Mouse (Mus musculus) spleen, postnatal 0 days (tissue): ENCODE data around the gene Atic. TPM values are rescaled to one million over a fixed set of nuclear protein-coding genes. Genes with fewer than 3 reads are reported as not detected.

Experiments used
- polyA plus RNA-seq: library from polyadenylated mRNA; unstranded; fragments of >200 nt; fragmentation: Nextera tagmentation; extraction: Ambion mirVana; gene quantifications from 2 replicates; pipeline ENCODE4 v1.2.1, GENCODE M21; 2015

Gene Atic
- 45.3 and 46.9 TPM in 2 replicates for polyA plus RNA-seq

GRCm38 (mm10) chr1:71556688-71557612, at the start of gene Atic:
Gene Atic (plus strand): TSS chr1:71557150.

Other genes with a start within 250 kb of the Atic start
- gene Abca12, start 142.2 kb upstream of the Atic start, polyA plus RNA-seq: not detected in 2 replicates
- gene Fn1, start 96.0 kb downstream of the Atic start, polyA plus RNA-seq: 32.0 and 43.7 TPM in 2 replicates